ENCODE assay signal across 20 mouse cellular contexts in genomic region chr12:83310567-83310966, GRCm38 (mm10).
DNase-seq lines count a peak whose midpoint lies in the region; ATAC-seq and TF ChIP-seq lines count a peak whose summit lies in the region.
"Had no signal": no experiment of that assay in that cellular context is flagged by ENCODE, and none has a peak within 500 bp of the region (broad histone marks: within the 10 kb centered on the region; RNA-seq: fewer than 3 reads in every experiment).

No protein-coding gene starts in this region.

- 0 out of 2 replicates have a peak, but pooled peaks have one; percentile 58 for ATAC-seq in hindbrain, embryonic 12.5 days (ENCODE audit: low FRiP score)
- ATAC-seq in hindbrain, embryonic 16.5 days: no peak
- peak; percentile 53; the same call in 1 of the 2 replicates for ATAC-seq in kidney, embryonic 16.5 days (ENCODE audit: low FRiP score, low TSS enrichment)
- ATAC-seq in embryonic facial prominence, embryonic 14.5 days (ENCODE audit: low read depth): no peak
- ATAC-seq: CD4-positive, CD25-positive, alpha-beta regulatory T cell, adult 4 months; forebrain, embryonic 15.5 days; intestine, postnatal 0 days had no signal

- H3K27ac ChIP-seq in hindbrain, embryonic 12.5 days: peak overlapping the region; percentile 30; the same call in 1 of the 2 replicates
- H3K27ac ChIP-seq in hindbrain, embryonic 16.5 days (ENCODE audit: low read depth, low read length): no peak overlapping the region
- no peak overlapping the region for H3K27ac ChIP-seq in kidney, embryonic 16.5 days (ENCODE audit: low read length)
- no peak overlapping the region for H3K27ac ChIP-seq in embryonic facial prominence, embryonic 14.5 days (replicated peaks; ENCODE audit: low read depth, low read length)
- H3K27ac ChIP-seq: embryonic facial prominence, embryonic 12.5 days; forebrain, embryonic 12.5 days; forebrain, embryonic 15.5 days had no signal

- H3K4me2 ChIP-seq in hindbrain, embryonic 12.5 days (replicated peaks): no peak overlapping the region
- H3K4me2 ChIP-seq in hindbrain, embryonic 16.5 days (ENCODE audit: low read length): no peak overlapping the region
- no peak overlapping the region for H3K4me2 ChIP-seq in kidney, embryonic 16.5 days (replicated peaks; ENCODE audit: low read depth, low read length)
- no peak overlapping the region for H3K4me2 ChIP-seq in embryonic facial prominence, embryonic 14.5 days (ENCODE audit: low read depth, low read length)
- H3K4me2 ChIP-seq: embryonic facial prominence, embryonic 12.5 days; forebrain, embryonic 12.5 days; forebrain, embryonic 15.5 days; heart, embryonic 11.5 days had no signal

- WGBS in hindbrain, embryonic 12.5 days: 58% methylated on average over 11 of the region's 11 CpGs
- WGBS in hindbrain, embryonic 16.5 days: 66% methylated on average over 11 of the region's 11 CpGs
- 39% methylated on average over 11 of the region's 11 CpGs for WGBS in kidney, embryonic 16.5 days
- 41% methylated on average over 11 of the region's 11 CpGs for WGBS in embryonic facial prominence, embryonic 14.5 days

- DNase-seq in kidney, postnatal 25 days: no peak
- DNase-seq in brain, embryonic 14.5 days (ENCODE audit: low read depth): peak; percentile 42
- DNase-seq in embryonic facial prominence, embryonic 14.5 days (ENCODE audit: low spot score): peak; percentile 38
- DNase-seq: cerebellum, adult 11-12 months; cerebellum, adult 8-10 months; cerebellum, postnatal 10 days; cerebellum, postnatal 36 days; embryo, embryonic 11 days; gastrocnemius, postnatal 14 days; heart, adult 11 months had no signal

- no peaks in the 10 kb centered on the region for H3K9me3 ChIP-seq in hindbrain, embryonic 12.5 days (replicated peaks)
- H3K9me3 ChIP-seq in hindbrain, embryonic 16.5 days (ENCODE audit: control insufficient read depth, low read length): no peaks in the 10 kb centered on the region
- no peaks in the 10 kb centered on the region for H3K9me3 ChIP-seq in kidney, embryonic 16.5 days (ENCODE audit: low read length)
- no peaks in the 10 kb centered on the region for H3K9me3 ChIP-seq in embryonic facial prominence, embryonic 14.5 days (ENCODE audit: control insufficient read depth, low read length)
- H3K9me3 ChIP-seq: embryonic facial prominence, embryonic 12.5 days; forebrain, embryonic 12.5 days; forebrain, embryonic 15.5 days had no signal

- no peak for TF ChIP-seq CTCF in brain, embryonic 14.5 days (IDR thresholded peaks at IDR 0.05; ENCODE audit: borderline replicate concordance, extremely low read depth, insufficient read depth, insufficient read length)

- H3K4me1 ChIP-seq in hindbrain, embryonic 12.5 days: 0 out of 2 replicates have a peak, but pooled peaks cover 7% of the 10 kb centered on the region
- peaks cover 4% of the 10 kb centered on the region; the same call in 1 of the 2 replicates for H3K4me1 ChIP-seq in hindbrain, embryonic 16.5 days (ENCODE audit: control insufficient read depth, insufficient read depth, low read depth, low read length)
- no peaks in the 10 kb centered on the region for H3K4me1 ChIP-seq in kidney, embryonic 16.5 days (ENCODE audit: insufficient read depth, low read length)
- no peaks in the 10 kb centered on the region for H3K4me1 ChIP-seq in embryonic facial prominence, embryonic 14.5 days (ENCODE audit: control insufficient read depth, insufficient read depth, low read length)
- H3K4me1 ChIP-seq: embryonic facial prominence, embryonic 12.5 days; forebrain, embryonic 15.5 days had no signal

- no peak overlapping the region for H3K9ac ChIP-seq in hindbrain, embryonic 12.5 days
- H3K9ac ChIP-seq in hindbrain, embryonic 16.5 days (ENCODE audit: low read depth, low read length): no peak overlapping the region
- no peak overlapping the region for H3K9ac ChIP-seq in kidney, embryonic 16.5 days (replicated peaks; ENCODE audit: low read length)
- H3K9ac ChIP-seq in embryonic facial prominence, embryonic 14.5 days (ENCODE audit: low read depth, low read length): no peak overlapping the region
- H3K9ac ChIP-seq: embryonic facial prominence, embryonic 12.5 days; forebrain, embryonic 12.5 days; forebrain, embryonic 15.5 days had no signal

- no peak for TF ChIP-seq POLR2A in brain, embryonic 14.5 days (IDR thresholded peaks at IDR 0.05; ENCODE audit: borderline replicate concordance, extremely low read depth, insufficient read depth, insufficient read length, poor library complexity, severe bottlenecking)

- H3K27me3 ChIP-seq in hindbrain, embryonic 12.5 days: no peaks in the 10 kb centered on the region
- no peaks in the 10 kb centered on the region for H3K27me3 ChIP-seq in hindbrain, embryonic 16.5 days (replicated peaks; ENCODE audit: control insufficient read depth, insufficient read depth, low read length)
- H3K27me3 ChIP-seq in kidney, embryonic 16.5 days (ENCODE audit: insufficient read depth, low read length): no peaks in the 10 kb centered on the region
- H3K27me3 ChIP-seq in embryonic facial prominence, embryonic 14.5 days (replicated peaks; ENCODE audit: control insufficient read depth, insufficient read depth, low read length): no peaks in the 10 kb centered on the region
- H3K27me3 ChIP-seq: forebrain, embryonic 12.5 days; forebrain, embryonic 15.5 days had no signal

- H3K4me3 ChIP-seq in hindbrain, embryonic 12.5 days: no peak overlapping the region
- H3K4me3 ChIP-seq in hindbrain, embryonic 16.5 days (ENCODE audit: low read length): no peak overlapping the region
- no peak overlapping the region for H3K4me3 ChIP-seq in kidney, embryonic 16.5 days (ENCODE audit: low read length)
- H3K4me3 ChIP-seq in embryonic facial prominence, embryonic 14.5 days (ENCODE audit: low read depth, low read length): no peak overlapping the region
- H3K4me3 ChIP-seq: embryonic facial prominence, embryonic 12.5 days; erythroblast, embryonic 14.5 days; forebrain, embryonic 12.5 days; forebrain, embryonic 15.5 days had no signal

- no peaks in the 10 kb centered on the region for H3K36me3 ChIP-seq in hindbrain, embryonic 12.5 days
- no peaks in the 10 kb centered on the region for H3K36me3 ChIP-seq in hindbrain, embryonic 16.5 days (ENCODE audit: control insufficient read depth, insufficient read depth, low read length)
- H3K36me3 ChIP-seq in kidney, embryonic 16.5 days (ENCODE audit: insufficient read depth, low read length): no peaks in the 10 kb centered on the region
- no peaks in the 10 kb centered on the region for H3K36me3 ChIP-seq in embryonic facial prominence, embryonic 14.5 days (ENCODE audit: control insufficient read depth, insufficient read depth, low read length)
- H3K36me3 ChIP-seq: embryonic facial prominence, embryonic 12.5 days; forebrain, embryonic 12.5 days; forebrain, embryonic 15.5 days had no signal

Comparison
In these comparisons a context has a peak if more than half of its experiments do, and no peak if none do; other contexts are left out.
1. ATAC-seq: peak in hindbrain, embryonic 12.5 days (single experiment) and kidney, embryonic 16.5 days (single experiment); none in hindbrain, embryonic 16.5 days (single experiment) and embryonic facial prominence, embryonic 14.5 days (single experiment).
2. DNase-seq: peak in brain, embryonic 14.5 days (single experiment) and embryonic facial prominence, embryonic 14.5 days (single experiment); none in kidney, postnatal 25 days (0 of 2).